Mouse (Mus musculus) cortical plate, adult 2 months (tissue): ENCODE results near the gene Lnx2. TPM values are rescaled to one million over a fixed set of nuclear protein-coding genes. Genes with fewer than 3 reads are reported as not detected.

ENCODE experiments used
- H3K27ac ChIP-seq: fragments of 200-500 bp; 2 replicates; pipeline ENCODE4 v1.5.1; 2012; ENCODE audit warnings: low read length, control low read depth, inconsistent platforms; ENCODE audit not compliant: insufficient read depth
- H3K4me1 ChIP-seq: fragments of 200-500 bp; 2 replicates; pipeline ENCODE4 v1.6.1; 2011; ENCODE audit warnings: low read length; ENCODE audit not compliant: control insufficient read depth, insufficient read depth
- H3K4me3 ChIP-seq: fragments of 200-500 bp; 2 replicates; pipeline ENCODE4 v1.5.1; 2011; ENCODE audit warnings: mild to moderate bottlenecking, low read length, control low read depth; ENCODE audit not compliant: insufficient read depth
- CTCF ChIP-seq: fragments of 200-500 bp; IDR thresholded peaks from 2 replicates; pipeline ENCODE4 v1.5.1; 2011; ENCODE audit warnings: mild to moderate bottlenecking, control low read depth, low read length; ENCODE audit not compliant: insufficient read depth; ENCODE audit errors: extremely low read depth
- POLR2A ChIP-seq: fragments of 200-500 bp; IDR thresholded peaks from 2 replicates; pipeline ENCODE4 v1.6.1; 2011; ENCODE audit warnings: mild to moderate bottlenecking, low read length, control low read depth; ENCODE audit not compliant: insufficient read depth; ENCODE audit errors: extremely low read depth
- polyA plus RNA-seq: library from polyadenylated mRNA; depleted of rRNA; stranded (reverse); fragments of >200 nt; gene quantifications from 2 replicates; pipeline ENCODE4 v1.2.3, GENCODE M21; 2012

Lnx2 gene
- polyA plus RNA-seq, 1 experiment: 5.8 TPM

- Histone ChIP-seq H3K4me3 (peak overlapping the region; percentile 91), H3K27ac (peak overlapping the region; percentile 11; the same call in 1 of the 2 replicates), H3K4me1 (peaks cover 3% of the 10 kb centered on the region; the same call in 1 of the 2 replicates)
- no peak for TF ChIP-seq CTCF
- peak; percentile 63; the same call in 1 of the 2 replicates for TF ChIP-seq POLR2A
Observed at GRCm38 (mm10) chr5:147077305-147078034, 1.1 kb upstream of the Lnx2 start.

GRCm38 (mm10) chr5:147076799-147077165 is 396 bp upstream of the Lnx2 start, which contains the start of gene Polr1d:
Gene Polr1d, plus strand, starts transcription at chr5:147077050.
- Histone ChIP-seq H3K4me3 (peak within 1 kb of the TSS; percentile 91), H3K4me1 (peaks cover 3% of the 10 kb centered on the region; the same call in 1 of the 2 replicates), H3K27ac (peak within 1 kb of the TSS; percentile 60)
- no peak for TF ChIP-seq CTCF
- no peak for TF ChIP-seq POLR2A

GRCm38 (mm10) chr5:147075103-147076025 is 1.0 kb downstream of the Lnx2 start:
- TF ChIP-seq POLR2A: no peak
- Histone ChIP-seq H3K4me3 (peak overlapping the region; percentile 91), H3K4me1 (peaks cover 3% of the 10 kb centered on the region; the same call in 1 of the 2 replicates), H3K27ac (peak overlapping the region; percentile 60)

- TF ChIP-seq POLR2A: no peak
- H3K4me3 ChIP-seq: no peak overlapping the region
- peaks cover 3% of the 10 kb centered on the region; the same call in 1 of the 2 replicates for H3K4me1 ChIP-seq
- H3K27ac ChIP-seq: no peak overlapping the region
Observed at GRCm38 (mm10) chr5:147073805-147074204, 2.6 kb downstream of the Lnx2 start.

GRCm38 (mm10) chr5:147071886-147072285 is 4.5 kb downstream of the Lnx2 start:
- TF ChIP-seq CTCF (no peak), POLR2A (no peak)
- Histone ChIP-seq H3K4me3 (no peak overlapping the region), H3K4me1 (peaks cover 2% of the 10 kb centered on the region; the same call in 1 of the 2 replicates), H3K27ac (no peak overlapping the region)

- TF ChIP-seq POLR2A (no peak), CTCF (no peak)
Observed at GRCm38 (mm10) chr5:147070791-147071516, 5.4 kb downstream of the Lnx2 start.

GRCm38 (mm10) chr5:147068876-147069275 is 7.5 kb downstream of the Lnx2 start:
- H3K4me3 ChIP-seq: no peak overlapping the region
- H3K27ac ChIP-seq: no peak overlapping the region
- TF ChIP-seq POLR2A (no peak), CTCF (no peak)
- H3K4me1 ChIP-seq: peaks cover 3% of the 10 kb centered on the region; the same call in 1 of the 2 replicates

More at GRCm38 (mm10) chr5:147070791-147071516, 5.4 kb downstream of the Lnx2 start:
- Histone ChIP-seq H3K4me3 (no peak overlapping the region), H3K27ac (no peak overlapping the region), H3K4me1 (peaks cover 2% of the 10 kb centered on the region; the same call in 1 of the 2 replicates)

GRCm38 (mm10) chr5:147066965-147067364 is 9.4 kb downstream of the Lnx2 start:
- no peak for TF ChIP-seq POLR2A
- TF ChIP-seq CTCF: no peak
- no peak overlapping the region for H3K27ac ChIP-seq

GRCm38 (mm10) chr5:147066129-147066528 is 10.3 kb downstream of the Lnx2 start:
- H3K4me1 ChIP-seq: peaks cover 4% of the 10 kb centered on the region; the same call in 1 of the 2 replicates
- H3K4me3 ChIP-seq: no peak overlapping the region
- TF ChIP-seq POLR2A: no peak
- no peak for TF ChIP-seq CTCF
- H3K27ac ChIP-seq: no peak overlapping the region

More at GRCm38 (mm10) chr5:147066965-147067364, 9.4 kb downstream of the Lnx2 start:
- H3K4me1 ChIP-seq: peaks cover 4% of the 10 kb centered on the region; the same call in 1 of the 2 replicates
- H3K4me3 ChIP-seq: no peak overlapping the region
